Mouse (Mus musculus): ENCODE measurements around the gene 4930503B20Rik.

DNA sequence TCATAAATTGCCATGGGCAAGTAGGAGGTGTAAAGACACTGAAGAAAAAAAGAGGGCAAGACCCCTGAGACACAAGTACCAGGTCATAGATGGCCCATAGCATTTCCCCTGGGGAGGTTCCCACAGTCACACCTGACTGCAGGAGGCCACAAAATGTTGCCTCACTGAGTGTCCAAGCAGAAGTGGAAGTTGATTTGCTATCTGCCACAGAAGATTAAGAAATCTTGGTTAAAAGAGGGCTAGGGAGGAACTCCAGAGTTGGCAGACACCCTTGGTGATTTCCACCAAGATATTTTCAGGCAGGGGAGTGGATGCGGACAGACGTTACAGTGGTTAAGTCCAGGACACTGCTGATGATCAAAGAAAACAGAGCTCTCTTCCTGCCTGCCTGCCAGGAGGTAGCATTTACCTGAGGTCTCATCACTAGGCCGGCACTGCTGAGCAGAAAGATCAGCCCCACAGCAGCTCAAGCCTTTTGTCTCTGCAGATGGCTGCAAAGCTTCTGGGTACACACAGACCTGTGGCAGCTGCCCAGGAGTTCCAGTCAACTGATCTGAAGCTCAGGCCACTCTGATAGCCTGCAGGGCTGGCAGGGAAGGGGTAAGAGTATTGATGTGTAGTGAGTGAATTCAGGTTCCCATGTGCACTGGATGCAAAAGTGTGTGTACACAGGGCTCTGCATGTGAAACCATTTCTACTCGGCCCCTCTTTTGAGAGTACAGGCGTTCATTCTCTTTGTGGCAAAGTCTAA lies 34.4 kb downstream of the 4930503B20Rik start:
- TF ChIP-seq CTCF (IDR thresholded peaks at IDR 0.05; ENCODE audit: extremely low read depth, insufficient read depth, insufficient read length, insufficient replicate concordance): no peak
- no peak for TF ChIP-seq POLR2A (IDR thresholded peaks at IDR 0.05; ENCODE audit: low read depth, low read length)

Data from spleen, adult 2 months (tissue).